Mouse (Mus musculus) ovary, adult 18-20 months (tissue): ENCODE measurements around the gene Hmox2.
"Not testable (repeated sequence)": the region's sequence is repeated elsewhere in the genome, so short reads cannot be mapped to it uniquely, and the experiment has no call there.

Experiments used
- DNase-seq: peaks from one replicate; pipeline ENCODE4 v3.0.0; 2022; ENCODE audit warnings: low spot score, mixed read lengths

Gene Hmox2

DNA sequence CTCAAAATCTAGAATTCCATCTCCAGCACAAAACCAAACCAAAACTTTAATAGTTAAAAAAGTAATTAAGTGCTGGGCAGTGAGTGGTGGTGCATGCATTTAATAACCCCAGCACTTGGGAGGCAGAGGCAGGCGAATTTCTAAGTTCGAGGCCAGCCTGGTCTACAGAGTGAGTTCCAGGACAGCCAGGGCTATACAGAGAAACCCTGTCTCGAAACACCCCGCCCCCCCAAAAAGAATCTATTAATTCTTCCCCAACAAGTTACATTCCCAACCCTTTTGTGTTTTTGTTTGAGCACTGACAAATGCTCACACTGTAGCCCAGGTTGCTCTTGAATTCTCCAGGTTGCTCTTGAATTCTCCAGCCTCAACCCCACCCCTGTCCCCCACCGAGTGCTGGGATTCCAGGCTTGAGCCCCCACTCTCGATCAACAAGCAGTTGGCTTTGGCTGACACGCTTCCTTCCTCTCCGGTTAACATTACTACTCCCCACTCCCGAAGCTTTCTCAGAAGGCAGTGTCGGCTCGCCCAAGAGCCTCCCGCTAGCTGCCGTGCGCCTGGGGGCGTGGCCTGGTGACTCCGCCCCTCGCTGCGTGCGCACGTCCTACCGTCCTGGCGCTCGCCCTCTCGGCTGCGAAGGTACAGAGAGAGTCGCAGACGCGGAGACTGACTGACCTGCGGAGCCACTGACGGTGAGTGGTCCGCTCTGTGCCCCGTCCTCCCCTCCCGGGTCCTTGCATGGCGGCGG is at the start of gene Hmox2:
Gene Hmox2, plus strand, starts transcription at position 582 of the 748 bp plus-strand sequence.
- peak; percentile 86 for DNase-seq

DNA sequence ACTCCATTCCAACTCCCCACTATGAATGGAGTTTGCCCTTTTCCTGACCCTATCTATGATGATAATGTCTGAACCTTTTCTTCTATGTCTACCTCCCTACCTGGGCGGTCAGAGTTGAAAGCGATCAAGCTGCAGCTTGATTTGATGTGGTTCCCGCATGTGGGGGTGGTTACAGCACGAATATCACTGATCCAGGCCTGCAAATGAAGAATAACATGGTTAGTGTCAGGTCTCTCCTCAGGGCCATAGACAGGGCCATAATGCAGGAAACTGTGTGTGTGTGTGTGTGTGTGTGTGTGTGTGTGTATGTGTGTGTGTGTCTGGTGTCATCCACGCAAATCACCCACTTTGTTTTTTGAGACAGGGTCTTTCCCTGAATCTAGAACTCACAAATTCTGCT is 49.3 kb upstream of the Hmox2 start:
- DNase-seq: no peak

DNA sequence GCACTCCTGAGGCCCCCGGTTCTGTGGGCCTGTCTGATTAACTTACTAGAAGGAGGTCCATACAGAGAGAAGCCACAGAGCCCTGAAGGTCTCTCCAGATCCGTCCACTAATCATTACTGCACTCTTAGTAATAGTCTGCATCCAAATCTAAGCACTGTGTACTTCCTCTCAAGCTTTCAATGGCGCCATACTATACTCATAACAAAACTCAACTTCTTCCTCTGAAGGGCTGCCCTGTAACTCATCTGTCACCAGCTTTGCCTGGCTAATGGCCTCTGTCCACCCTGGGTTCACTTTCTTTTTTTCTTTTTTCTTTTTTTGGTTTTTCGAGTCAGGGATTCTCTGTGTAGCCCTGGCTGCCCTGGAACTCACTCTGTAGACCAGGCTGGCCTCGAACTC is 48.1 kb upstream of the Hmox2 start:
- no peak for DNase-seq

DNA sequence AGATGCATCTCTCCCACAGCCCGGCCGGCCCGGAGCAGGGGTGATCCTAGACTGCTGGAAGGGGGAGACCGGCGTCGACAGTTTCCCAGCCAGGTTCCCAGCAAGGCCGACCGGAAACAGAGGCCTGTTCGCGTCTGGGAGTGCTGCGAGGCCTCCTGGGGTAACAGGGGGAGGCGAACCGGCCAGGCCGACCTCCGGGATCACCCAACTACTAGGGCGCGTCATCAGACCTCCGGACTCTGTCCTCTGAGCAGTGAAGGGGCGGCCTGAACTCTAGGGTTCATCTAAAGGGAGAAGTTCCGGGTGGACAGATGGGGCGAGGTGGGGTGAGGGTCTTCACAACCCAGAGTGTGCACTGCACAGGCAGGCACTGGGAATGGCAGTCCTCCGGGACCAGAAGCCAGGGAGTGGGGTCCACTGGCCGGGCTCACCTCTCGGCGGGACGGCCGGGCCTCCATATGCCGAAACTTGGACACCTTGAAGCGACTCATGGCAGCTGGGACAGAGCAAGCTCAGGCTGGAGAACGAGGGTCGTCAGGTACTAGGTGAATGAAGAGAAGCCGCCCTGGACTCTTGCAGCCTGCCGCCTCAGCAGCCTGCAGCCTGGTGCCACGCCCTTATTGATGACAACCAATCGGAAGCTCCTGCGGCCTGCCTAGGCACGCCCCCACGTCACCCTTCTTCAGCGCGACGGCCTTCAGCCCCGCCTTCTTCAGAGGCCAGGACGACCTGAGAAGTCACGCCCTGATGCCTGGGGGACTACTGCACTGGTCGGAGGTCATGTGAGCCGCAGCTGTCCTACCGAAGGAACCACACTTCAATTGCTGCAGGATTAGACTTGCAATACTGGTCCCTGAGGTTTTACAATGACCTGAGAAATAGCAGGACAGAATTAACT is 46.8 kb upstream of the Hmox2 start, which contains the start of gene Coro7:
Gene Coro7, minus strand, starts transcription at position 657 of the 898 bp plus-strand sequence.
- DNase-seq: peak; percentile 88

DNA sequence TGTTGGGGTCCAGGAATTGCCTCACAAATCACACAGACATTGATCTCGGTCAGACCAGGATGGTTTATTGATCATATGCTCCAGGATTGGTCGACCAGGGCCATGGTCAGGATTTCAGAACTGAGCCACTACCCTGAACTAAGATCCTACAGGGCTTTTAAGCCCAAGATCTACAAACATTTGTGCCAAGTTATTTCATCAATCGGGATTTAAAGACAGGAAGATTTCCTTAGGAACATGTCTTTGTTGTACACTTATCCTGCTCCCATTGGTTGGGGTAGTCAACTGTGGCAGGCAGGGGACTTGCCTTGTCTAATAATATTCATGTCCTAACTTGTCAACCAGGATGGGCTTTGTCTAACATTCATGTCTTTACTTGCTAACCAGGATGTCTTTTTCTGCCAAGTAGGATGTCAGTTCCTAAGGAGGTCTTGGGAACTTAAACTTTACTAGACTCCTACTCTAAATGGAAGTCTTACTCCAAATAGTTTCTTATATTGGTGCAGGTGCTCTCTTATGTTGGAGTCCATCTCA is 45.2 kb upstream of the Hmox2 start:
- DNase-seq: not testable (repeated sequence)

DNA sequence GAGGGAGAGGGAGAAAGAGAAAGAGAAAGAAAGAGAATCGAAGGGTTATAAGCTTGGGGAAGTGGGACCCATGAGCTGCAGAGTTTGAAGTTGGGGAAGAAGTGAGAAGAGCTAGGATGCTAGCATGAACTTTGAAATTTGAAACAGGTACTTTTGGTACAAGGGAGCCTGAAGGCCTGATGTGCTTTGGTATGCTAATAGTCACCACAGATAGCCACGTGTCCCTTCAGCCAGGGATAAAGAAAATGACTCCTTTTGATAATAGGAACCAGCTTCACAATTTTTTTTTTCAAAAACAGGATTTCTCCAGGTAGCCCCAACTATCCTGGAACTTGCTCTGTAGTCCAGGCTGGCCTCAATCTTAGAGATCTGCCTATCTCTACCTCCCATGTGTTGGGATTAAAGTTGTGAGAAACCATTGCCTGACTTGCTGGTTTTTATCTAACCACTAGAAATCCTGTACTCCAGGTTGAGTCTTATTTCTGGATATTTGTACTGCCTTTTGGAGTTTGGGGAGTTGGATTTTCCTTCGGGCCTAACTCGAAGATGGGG is 43.5 kb upstream of the Hmox2 start:
- no peak for DNase-seq

DNA sequence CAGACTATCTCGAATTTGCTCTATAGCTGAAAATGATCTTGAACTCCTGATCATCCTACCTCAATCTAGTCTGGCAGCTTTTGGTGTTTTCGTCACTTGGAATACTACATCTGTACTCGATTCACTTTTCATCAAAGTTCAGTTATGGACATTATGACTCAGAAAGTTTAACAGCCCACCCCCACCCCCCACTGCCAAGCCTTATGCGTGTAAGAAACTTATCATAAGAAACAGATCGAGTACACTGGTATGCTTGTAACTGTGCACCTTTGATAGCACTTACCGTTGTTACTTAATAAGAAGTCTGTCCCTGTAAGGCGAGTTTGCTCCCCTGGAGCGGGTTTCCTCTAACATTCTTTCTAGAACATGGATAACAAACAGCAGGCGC is 43.0 kb upstream of the Hmox2 start:
- DNase-seq: no peak

DNA sequence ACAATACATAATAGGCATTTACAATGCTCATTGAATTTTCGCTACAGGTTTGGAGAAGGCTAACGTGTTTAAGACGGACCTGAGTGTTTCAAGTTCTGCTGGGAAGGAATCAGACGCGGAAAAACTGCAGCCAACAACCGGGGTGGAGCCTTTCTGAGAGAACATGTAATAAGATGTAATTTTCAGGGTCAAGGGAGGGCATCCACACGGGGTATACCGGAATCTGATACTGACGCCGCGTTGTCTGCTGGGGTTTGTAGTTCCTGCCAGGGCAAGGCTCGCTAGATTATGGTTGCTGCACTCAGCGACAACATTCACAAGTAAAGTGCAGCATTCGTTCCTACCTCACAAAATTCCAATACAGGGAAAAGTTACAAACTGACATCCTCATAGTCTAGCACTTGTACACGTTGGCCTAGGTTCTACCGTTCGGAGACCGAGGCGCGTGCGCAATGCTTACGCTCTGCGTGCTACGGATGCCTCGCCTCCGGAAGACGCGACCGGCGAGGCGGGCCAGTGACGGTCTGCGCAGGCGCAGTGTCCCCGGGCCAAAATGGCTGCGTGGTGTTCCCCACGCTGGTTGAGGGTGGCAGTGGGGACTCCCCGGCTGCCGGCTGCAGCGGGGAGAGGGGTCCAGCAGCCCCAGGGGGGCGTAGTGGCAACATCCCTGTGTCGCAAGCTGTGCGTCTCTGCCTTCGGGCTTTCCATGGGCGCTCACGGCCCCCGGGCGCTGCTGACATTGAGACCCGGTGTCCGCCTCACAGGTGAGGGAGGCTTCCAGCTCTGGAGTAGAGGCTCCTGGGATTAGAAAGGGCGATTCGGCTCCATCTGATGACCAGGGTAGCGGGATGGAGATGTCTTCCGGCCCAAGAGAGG is 42.3 kb upstream of the Hmox2 start:
- peak; percentile 88 for DNase-seq

DNA sequence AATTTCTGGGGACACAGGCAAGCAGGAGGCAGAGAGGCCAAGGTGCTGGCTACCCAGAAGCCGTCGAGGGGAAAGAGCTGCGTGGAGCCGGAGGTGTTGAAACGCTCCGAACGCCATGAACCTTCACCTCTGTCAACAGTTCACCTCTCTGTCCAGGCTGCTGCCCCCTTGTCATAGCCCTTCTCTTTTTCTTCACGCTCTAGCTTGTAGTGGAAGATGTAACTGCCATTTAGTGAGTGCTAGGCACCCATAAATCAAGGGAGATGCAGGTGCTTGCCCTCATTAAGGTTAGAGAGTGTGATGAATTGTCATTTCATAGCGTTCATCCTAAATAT is 41.7 kb upstream of the Hmox2 start:
- no peak for DNase-seq

DNA sequence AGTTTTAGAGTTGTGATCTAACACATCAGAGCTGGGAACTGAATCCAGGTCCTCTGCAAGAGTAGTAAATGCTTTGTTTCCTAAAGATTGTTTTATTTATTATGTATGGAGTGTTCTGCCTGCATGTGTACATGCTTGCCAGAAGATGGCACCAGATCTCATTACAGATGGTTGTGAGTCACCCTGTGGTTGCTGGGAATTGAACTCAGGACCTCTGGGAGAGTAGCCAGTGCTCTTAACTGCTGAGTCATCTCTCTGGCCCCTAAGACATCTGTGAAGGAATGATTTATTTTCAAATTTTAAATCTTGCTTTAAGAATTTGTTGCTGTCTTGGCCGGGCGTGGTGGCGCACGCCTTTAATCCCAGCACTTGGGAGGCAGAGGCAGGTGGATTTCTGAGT is 36.8 kb upstream of the Hmox2 start:
- DNase-seq: not testable (repeated sequence)

DNA sequence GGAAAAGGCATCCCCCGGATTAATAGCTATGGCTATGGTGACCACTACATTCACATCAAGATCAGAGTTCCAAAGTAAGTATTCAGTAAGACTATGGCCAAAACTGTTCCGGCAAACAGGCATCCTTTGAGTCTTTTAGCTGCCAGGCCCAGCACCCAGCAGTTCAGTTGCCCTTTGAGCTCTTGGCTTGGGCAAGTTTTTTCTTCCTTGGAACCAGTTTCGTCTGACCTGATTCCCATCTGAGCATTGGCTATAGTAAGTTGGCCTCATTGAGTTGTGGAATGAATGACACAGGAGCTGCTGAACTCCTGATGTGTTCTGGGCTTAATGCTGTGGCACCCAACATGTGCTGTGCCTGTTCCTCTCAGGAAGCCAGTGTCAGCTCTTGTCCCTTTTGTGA is 24.9 kb upstream of the Hmox2 start:
- no peak for DNase-seq

DNA sequence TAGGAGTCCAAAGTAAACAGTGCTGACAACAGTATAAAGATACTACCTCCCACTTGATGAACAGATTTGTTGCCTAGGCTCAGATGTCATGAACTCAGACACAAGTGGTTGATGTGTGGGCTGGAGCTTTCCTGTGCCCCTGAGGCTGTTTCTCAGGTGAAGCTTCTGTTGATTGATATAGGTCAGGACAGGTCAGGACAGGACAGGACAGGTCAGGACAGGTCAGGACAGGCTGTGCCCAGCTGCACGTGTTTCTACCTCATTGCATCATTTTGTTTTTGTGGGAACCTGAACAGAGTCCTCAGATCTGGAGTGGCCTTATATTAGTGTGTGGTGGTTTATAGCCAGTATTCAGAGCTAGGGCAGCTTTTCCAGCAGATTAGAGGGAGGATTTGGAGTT is 23.5 kb upstream of the Hmox2 start:
- no peak for DNase-seq

DNA sequence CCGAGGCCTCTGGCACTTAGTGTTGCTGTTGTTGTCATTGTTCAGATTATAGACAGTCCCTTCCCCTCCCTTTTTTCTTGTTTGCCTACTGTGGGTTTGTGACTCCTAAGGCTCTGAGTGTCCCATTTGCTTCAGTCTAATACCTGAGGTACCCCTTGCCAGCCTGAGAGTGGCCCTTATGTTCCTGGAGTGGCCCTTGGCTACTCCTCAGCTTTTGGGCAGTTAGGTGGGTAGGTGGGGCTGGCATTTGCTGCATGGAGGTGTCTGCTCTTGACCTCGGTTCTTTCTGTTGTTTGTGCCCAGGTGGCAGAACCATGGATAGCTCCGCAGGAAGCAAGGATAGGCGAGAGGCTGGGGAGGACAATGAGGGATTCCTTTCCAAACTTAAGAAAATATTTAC is 20.6 kb upstream of the Hmox2 start:
- no peak for DNase-seq

DNA sequence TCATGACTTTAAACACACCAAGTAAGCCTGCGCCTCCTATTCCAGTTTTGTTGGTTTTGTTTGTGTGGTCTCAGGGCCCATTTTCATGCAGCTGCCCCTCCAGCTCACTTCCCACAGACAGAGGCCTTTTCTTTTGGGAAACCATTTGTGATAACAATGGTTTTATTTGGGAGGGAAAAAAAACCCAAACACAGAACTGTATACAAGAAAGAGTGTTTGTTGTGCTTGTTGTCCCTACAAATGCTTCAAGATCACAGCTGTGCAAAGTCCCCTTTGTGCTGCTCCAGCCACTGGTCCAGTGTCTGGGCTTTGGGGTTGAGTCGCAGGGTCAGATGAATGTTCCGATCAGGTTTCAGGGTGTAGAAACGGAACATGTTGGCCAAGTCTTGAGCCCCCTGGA is 15.0 kb upstream of the Hmox2 start:
- DNase-seq: no peak

DNA sequence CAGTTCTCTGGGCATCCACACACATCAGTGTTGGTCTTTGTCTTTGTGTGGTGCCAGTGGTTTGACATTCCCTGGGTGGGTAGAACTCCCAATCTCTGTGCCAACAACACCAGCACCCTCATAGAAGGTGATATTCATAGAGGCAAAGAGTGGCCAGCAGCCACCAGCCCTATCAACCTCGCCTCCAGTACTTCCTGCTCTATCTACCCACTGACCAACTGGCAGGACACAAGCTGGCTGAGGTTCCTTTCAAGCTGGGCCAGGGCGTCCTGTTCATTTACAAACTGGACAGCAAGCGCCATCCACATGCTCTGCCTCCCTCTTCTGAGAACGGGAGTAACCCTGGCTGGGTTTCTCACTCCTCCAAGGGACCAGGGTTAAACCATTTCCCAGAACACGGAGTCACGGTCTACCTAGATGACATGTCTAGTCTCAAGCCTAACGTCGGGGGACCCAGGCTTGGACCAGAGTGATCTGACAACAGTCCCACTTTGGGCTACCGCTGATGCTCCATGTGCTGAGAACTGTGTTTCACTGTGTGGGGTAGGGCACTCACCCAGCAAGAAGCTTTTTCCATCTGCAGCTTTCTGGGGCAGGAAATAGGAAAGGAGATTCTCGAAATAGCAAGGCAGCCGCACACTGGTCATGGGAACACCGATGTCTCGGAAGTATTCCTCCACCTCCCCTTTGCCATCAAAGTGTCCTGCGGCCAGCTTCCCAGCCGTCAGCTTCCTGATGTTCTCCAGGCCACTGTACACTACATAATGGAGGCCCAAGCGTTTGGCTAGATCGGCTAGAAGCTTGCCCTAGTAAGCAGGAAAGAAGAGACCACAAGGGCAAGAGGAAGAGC is 12.1 kb upstream of the Hmox2 start:
- DNase-seq: no peak

DNA sequence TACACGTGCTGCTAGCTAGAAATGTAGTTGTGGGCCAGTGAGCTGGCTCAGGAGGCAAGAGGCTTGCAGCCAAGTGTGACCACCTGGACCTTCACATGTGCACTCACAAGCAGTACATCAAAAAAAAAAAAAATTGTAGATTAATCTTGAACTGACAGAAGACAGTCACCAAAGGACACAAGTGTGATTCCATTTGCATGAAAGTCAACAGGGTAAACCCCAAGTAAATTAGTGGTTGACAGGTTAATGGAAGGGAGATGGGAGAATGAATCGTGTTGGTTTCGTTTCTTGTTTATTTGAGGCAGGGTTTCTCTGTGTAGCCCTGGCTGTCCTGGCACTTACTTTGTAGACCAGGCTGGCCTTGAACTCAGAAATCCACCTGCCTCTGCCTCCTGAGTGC is 8.3 kb upstream of the Hmox2 start:
- no peak for DNase-seq

DNA sequence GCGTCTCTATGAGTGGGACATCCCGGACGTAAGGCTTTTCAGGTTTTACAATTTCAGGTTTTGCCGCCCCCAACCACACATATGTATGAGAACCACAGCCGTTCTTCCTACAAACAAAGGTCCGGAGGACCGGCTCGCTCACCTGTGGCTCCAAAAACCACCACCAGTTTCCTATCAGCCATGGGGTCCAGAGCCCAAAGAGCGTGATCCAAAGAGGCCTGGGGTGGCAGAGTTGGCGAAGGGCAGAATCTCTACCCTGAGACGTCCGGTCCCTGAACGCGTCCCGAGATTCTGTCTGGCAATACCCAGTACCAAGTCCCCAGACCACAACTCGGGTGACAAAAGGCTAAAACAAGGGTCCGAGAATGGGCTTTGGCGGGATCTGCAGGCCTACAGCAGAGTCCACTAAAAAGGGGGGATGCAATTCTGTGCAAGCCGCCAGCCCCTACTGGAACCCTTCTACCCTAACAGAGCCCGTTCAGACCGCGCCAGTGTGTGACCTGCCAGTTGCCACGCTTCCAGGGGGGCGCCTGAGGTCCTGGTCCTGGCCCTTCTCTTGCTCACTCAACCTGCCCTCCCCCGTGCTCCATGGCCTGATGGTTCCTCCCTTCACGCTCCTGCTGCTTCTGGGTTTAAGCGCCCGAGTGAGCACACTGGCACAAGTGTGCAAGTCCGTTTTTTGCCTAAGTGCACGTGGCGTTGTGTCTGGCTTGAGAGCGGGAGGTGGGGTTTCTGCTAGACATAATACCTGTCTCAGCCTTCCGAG is 7.2 kb upstream of the Hmox2 start, which contains the start of gene Nmral1:
Gene Nmral1, minus strand, starts transcription at position 604 of the 766 bp plus-strand sequence.
- peak; percentile 19 for DNase-seq

DNA sequence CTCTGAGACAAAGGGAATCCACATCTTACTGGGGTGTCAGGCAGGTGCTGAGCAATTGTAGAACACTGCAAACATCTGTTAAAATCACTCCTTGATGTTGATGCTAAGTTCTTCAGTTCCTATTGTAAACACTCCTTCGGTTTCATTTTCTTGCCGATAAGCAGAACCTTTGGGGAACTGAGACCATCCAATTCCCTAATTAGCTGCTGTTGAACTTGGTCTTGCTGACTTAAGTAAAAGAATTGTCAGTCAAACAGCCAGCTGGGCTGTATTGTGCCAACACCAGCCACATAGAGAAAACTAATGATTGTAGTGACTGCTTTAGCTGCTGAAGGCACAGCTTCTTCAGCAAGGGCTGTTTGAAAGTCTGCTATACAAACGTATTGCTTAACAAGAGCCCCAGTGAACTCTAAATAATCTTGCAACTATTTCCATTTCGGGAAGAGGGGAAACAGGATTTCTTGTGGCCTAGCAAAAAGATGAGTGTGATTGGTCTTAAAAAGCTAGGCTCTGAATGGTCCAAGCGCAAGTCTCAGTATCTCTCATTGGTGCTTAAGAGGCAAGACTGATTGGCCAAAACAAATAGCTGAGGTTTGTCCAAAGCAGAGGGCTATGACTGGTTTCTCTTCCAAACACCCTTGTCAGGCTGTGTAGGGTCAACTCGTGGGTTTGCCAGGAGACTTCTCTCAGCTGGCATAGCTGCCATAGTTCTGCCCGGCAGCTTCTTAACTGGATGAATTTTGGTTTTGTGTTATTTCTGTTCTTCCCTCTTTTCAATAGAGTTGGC is 3.8 kb upstream of the Hmox2 start:
- no peak for DNase-seq

DNA sequence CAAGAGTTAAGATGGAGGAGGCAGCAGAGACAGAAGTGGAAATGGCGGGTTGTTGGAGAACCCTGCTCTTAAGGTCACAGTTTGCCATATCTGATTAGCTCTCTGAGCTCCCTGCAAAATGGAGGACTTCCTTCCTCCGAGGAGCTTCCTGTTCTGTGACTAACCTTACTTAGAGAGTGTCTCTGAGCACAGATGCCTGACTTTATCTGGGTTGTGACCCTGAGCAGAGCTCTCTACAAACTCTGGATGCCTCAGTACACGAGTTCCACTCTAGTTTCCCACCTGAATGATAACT is 3.3 kb upstream of the Hmox2 start:
- no peak for DNase-seq
